Mouse (Mus musculus) limb, embryonic 11.5 days (tissue): Measurements from ENCODE around the gene Calhm1. TPM values are rescaled to one million over a fixed set of nuclear protein-coding genes. Genes with fewer than 3 reads are reported as not detected.

ENCODE experiments used
- polyA plus RNA-seq: library from polyadenylated mRNA; unstranded; fragments of >200 nt; fragmentation: Nextera tagmentation; extraction: Ambion mirVana; gene quantifications from 2 replicates; pipeline ENCODE4 v1.2.1, GENCODE M21; 2014

Gene Calhm1
- polyA plus RNA-seq, 1 experiment from 2014 or later = not detected

Other genes with a start within 250 kb of the Calhm1 start
- 0.35 and 0.44 TPM in 2 replicates for gene Ina, start 129.6 kb downstream of the Calhm1 start, polyA plus RNA-seq
- 75.2 and 94.6 TPM in 2 replicates for gene Nt5c2, start 129.1 kb downstream of the Calhm1 start, polyA plus RNA-seq
- 36.5 and 38.9 TPM in 2 replicates for gene Pcgf6, start 93.3 kb downstream of the Calhm1 start, polyA plus RNA-seq
- 11.8 and 12.3 TPM in 2 replicates for gene Taf5, start 76.5 kb downstream of the Calhm1 start, polyA plus RNA-seq
- gene Usmg5, start 53.6 kb downstream of the Calhm1 start, polyA plus RNA-seq = 1,237 and 1,330 TPM in 2 replicates
- 11.0 and 13.1 TPM in 2 replicates for gene Pdcd11, start 53.5 kb downstream of the Calhm1 start, polyA plus RNA-seq
- gene Calhm2, start 6.0 kb downstream of the Calhm1 start, polyA plus RNA-seq = 1.1 and 1.6 TPM in 2 replicates
- gene Calhm3, start 13.5 kb upstream of the Calhm1 start, polyA plus RNA-seq = not detected in 2 replicates
- 5.0 and 6.1 TPM in 2 replicates for gene Neurl1a, start 34.6 kb upstream of the Calhm1 start, polyA plus RNA-seq